Mouse (Mus musculus) T-helper 17 cell (primary cell): ENCODE measurements around the gene Olfr299.

Source experiments
- in situ Hi-C, 2 experiments: fragments of 300-600 bp; cut with MboI, MseI; formaldehyde crosslinking; loops; 1 replicate in 1 of 2; 2 replicates in 1 of 2; pipeline ENCODE4 v1.15.1; 2025; ENCODE audit warnings: high pct_unique_total_duplicates in 2 of 2

Olfr299 gene

DNA sequence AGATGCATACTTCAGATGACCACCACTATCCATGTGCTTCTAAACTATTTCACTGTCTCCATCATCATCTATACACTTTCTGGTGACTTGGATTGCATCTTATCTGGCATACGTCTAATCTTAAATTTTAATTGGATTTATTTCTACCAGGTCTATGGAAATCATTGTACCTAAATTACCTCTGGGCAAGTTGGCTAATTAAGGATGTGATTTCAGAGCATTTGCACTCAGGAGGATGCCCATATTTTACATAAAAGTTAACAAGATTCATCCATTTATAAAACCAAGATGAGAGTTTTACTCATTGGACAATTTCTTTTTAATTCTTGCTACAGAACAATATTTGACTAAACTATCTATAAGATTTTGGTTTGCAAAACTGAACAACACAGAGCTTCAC lies at the start of gene Olfr299:
TSS of gene Olfr299 (plus strand) at position 301 of the 400 bp plus-strand sequence.
- in situ Hi-C loops = no loop called here

DNA sequence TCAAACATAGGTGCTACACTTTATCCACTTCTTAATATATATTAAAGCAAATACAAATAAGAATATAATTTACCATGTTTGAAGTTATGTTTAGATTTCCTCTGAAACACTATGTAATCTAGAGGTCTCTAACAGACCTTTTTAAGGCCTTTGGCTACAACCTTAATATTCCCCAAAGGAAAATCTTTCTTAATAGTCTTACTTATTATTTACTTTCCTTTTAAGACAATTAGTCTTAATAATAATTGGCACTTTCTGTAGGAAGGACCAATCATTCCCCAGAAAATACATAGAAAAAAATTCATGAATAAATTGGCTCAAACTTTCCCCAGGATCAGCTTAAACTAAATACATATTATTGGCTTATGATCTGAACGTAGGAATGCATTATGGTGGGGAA lies 32.7 kb downstream of the Olfr299 start, which contains the start of gene Olfr298:
TSS of gene Olfr298 (minus strand) at position 101 of the 400 bp plus-strand sequence.
- in situ Hi-C loops = no loop called here
